Mouse (Mus musculus): ENCODE results near the gene Pdzd9. TPM values are rescaled to one million over a fixed set of nuclear protein-coding genes. Genes with fewer than 3 reads are reported as not detected.
"Not testable (repeated sequence)": the region's sequence is repeated elsewhere in the genome, so short reads cannot be mapped to it uniquely, and the experiment has no call there.

The Pdzd9 gene
- polyA plus RNA-seq (2016; fragmentation: Nextera tagmentation; extraction: Ambion mirVana), result 0.22 and 0.46 TPM in 2 replicates

GRCm38 (mm10) chr7:120670153-120670875 is at the start of gene Pdzd9:
TSS of gene Pdzd9 (minus strand) at chr7:120670343.
- no peak within 1 kb of the TSS for H3K9ac ChIP-seq
- no peak within 1 kb of the TSS for H3K4me3 ChIP-seq
- no peaks in the 10 kb centered on the region for H3K27me3 ChIP-seq (replicated peaks)
- no peaks in the 10 kb centered on the region for H3K36me3 ChIP-seq
- no peaks in the 10 kb centered on the region for H3K4me1 ChIP-seq
- no peak within 1 kb of the TSS for H3K27ac ChIP-seq
- H3K9me3 ChIP-seq, result no peaks in the 10 kb centered on the region
- 25% methylated on average over 14 of the region's 14 CpGs for WGBS
- peak; percentile 33; the same call in 1 of the 2 replicates for ATAC-seq (ENCODE audit: low FRiP score, low read depth)
- no peak within 1 kb of the TSS for H3K4me2 ChIP-seq (replicated peaks)

- ATAC-seq (ENCODE audit: low FRiP score, low read depth), result no peak
These were observed 47.1 kb upstream of the Pdzd9 start for GRCm38 (mm10) chr7:120717261-120717660.

GRCm38 (mm10) chr7:120713951-120714350 is 43.8 kb upstream of the Pdzd9 start:
- 88% methylated on average over 11 of the region's 11 CpGs for WGBS
- H3K4me1 ChIP-seq, result not testable (repeated sequence)

More at GRCm38 (mm10) chr7:120717261-120717660, 47.1 kb upstream of the Pdzd9 start:
- H3K27ac ChIP-seq, result no peak overlapping the region
- no peaks in the 10 kb centered on the region for H3K36me3 ChIP-seq
- H3K4me3 ChIP-seq, result no peak overlapping the region
- H3K4me2 ChIP-seq (replicated peaks), result no peak overlapping the region
- WGBS, result 88% methylated on average over 2 of the region's 2 CpGs
- H3K9me3 ChIP-seq, result no peaks in the 10 kb centered on the region
- H3K27me3 ChIP-seq (replicated peaks), result no peaks in the 10 kb centered on the region
- no peak overlapping the region for H3K9ac ChIP-seq
- no peaks in the 10 kb centered on the region for H3K4me1 ChIP-seq

GRCm38 (mm10) chr7:120713225-120713624 is 43.1 kb upstream of the Pdzd9 start:
- H3K9ac ChIP-seq, result no peak overlapping the region
- no peak overlapping the region for H3K27ac ChIP-seq
- H3K4me2 ChIP-seq (replicated peaks), result no peak overlapping the region
- H3K4me1 ChIP-seq, result no peaks in the 10 kb centered on the region
- no peaks in the 10 kb centered on the region for H3K9me3 ChIP-seq
- 91% methylated on average over 2 of the region's 2 CpGs for WGBS
- no peaks in the 10 kb centered on the region for H3K36me3 ChIP-seq
- no peaks in the 10 kb centered on the region for H3K27me3 ChIP-seq (replicated peaks)
- H3K4me3 ChIP-seq, result no peak overlapping the region
- no peak for ATAC-seq (ENCODE audit: low FRiP score, low read depth)

More at GRCm38 (mm10) chr7:120713951-120714350, 43.8 kb upstream of the Pdzd9 start:
- H3K27ac ChIP-seq; H3K4me3 ChIP-seq; H3K9ac ChIP-seq; H3K4me2 ChIP-seq (replicated peaks); H3K36me3 ChIP-seq; H3K27me3 ChIP-seq (replicated peaks); ATAC-seq (ENCODE audit: low FRiP score, low read depth); H3K9me3 ChIP-seq: not testable (repeated sequence)

GRCm38 (mm10) chr7:120712071-120712470 is 41.9 kb upstream of the Pdzd9 start:
- 95% methylated on average over 2 of the region's 2 CpGs for WGBS
- Histone ChIP-seq H3K4me3 (no peak overlapping the region), H3K27me3 (replicated peaks) (no peaks in the 10 kb centered on the region), H3K36me3 (no peaks in the 10 kb centered on the region), H3K4me2 (replicated peaks) (no peak overlapping the region), H3K9me3 (no peaks in the 10 kb centered on the region), H3K9ac (no peak overlapping the region), H3K4me1 (no peaks in the 10 kb centered on the region), H3K27ac (no peak overlapping the region)
- no peak for ATAC-seq (ENCODE audit: low FRiP score, low read depth)

- no peak overlapping the region for H3K27ac ChIP-seq
- no peak overlapping the region for H3K4me3 ChIP-seq
- no peaks in the 10 kb centered on the region for H3K36me3 ChIP-seq
- no peaks in the 10 kb centered on the region for H3K4me1 ChIP-seq
- no peaks in the 10 kb centered on the region for H3K27me3 ChIP-seq (replicated peaks)
- no peak overlapping the region for H3K4me2 ChIP-seq (replicated peaks)
- H3K9me3 ChIP-seq, result no peaks in the 10 kb centered on the region
- 90% methylated on average over 3 of the region's 3 CpGs for WGBS
- H3K9ac ChIP-seq, result no peak overlapping the region
- no peak for ATAC-seq (ENCODE audit: low FRiP score, low read depth)
These were observed 33.7 kb upstream of the Pdzd9 start for GRCm38 (mm10) chr7:120703888-120704287.

GRCm38 (mm10) chr7:120699586-120699985 is 29.4 kb upstream of the Pdzd9 start:
- ATAC-seq (ENCODE audit: low FRiP score, low read depth), result no peak
- 91% methylated on average over 6 of the region's 6 CpGs for WGBS

GRCm38 (mm10) chr7:120696331-120696730 is 26.2 kb upstream of the Pdzd9 start:
- WGBS, result 82% methylated on average over 2 of the region's 2 CpGs
- H3K9me3 ChIP-seq, result no peaks in the 10 kb centered on the region
- H3K9ac ChIP-seq, result no peak overlapping the region
- H3K4me1 ChIP-seq, result peaks cover 4% of the 10 kb centered on the region; the same call in 1 of the 2 replicates
- H3K36me3 ChIP-seq, result peaks cover 5% of the 10 kb centered on the region; the same call in 1 of the 2 replicates
- H3K27me3 ChIP-seq (replicated peaks), result no peaks in the 10 kb centered on the region
- ATAC-seq (ENCODE audit: low FRiP score, low read depth), result no peak
- H3K27ac ChIP-seq, result no peak overlapping the region
- no peak overlapping the region for H3K4me3 ChIP-seq
- H3K4me2 ChIP-seq (replicated peaks), result no peak overlapping the region

More at GRCm38 (mm10) chr7:120699586-120699985, 29.4 kb upstream of the Pdzd9 start:
- H3K4me2 ChIP-seq (replicated peaks), result no peak overlapping the region
- H3K4me1 ChIP-seq, result peaks cover 4% of the 10 kb centered on the region; the same call in 1 of the 2 replicates
- no peaks in the 10 kb centered on the region for H3K36me3 ChIP-seq
- no peak overlapping the region for H3K4me3 ChIP-seq
- H3K9me3 ChIP-seq, result no peaks in the 10 kb centered on the region
- H3K27me3 ChIP-seq (replicated peaks), result no peaks in the 10 kb centered on the region
- H3K27ac ChIP-seq, result no peak overlapping the region
- H3K9ac ChIP-seq, result no peak overlapping the region

- Histone ChIP-seq H3K4me1 (peaks cover 4% of the 10 kb centered on the region; the same call in 1 of the 2 replicates), H3K27me3 (replicated peaks) (no peaks in the 10 kb centered on the region), H3K9ac (no peak overlapping the region), H3K27ac (no peak overlapping the region), H3K4me3 (no peak overlapping the region), H3K9me3 (no peaks in the 10 kb centered on the region), H3K36me3 (peaks cover 5% of the 10 kb centered on the region; the same call in 1 of the 2 replicates), H3K4me2 (replicated peaks) (no peak overlapping the region)
- ATAC-seq (ENCODE audit: low FRiP score, low read depth), result no peak
- WGBS, result 59% methylated on average over 1 of the region's 1 CpGs
These were observed 25.5 kb upstream of the Pdzd9 start for GRCm38 (mm10) chr7:120695641-120696040.

- Histone ChIP-seq H3K4me2 (replicated peaks) (no peak overlapping the region), H3K9me3 (no peaks in the 10 kb centered on the region), H3K27ac (no peak overlapping the region), H3K9ac (no peak overlapping the region), H3K27me3 (replicated peaks) (no peaks in the 10 kb centered on the region), H3K4me3 (no peak overlapping the region), H3K36me3 (peaks cover 5% of the 10 kb centered on the region; the same call in 1 of the 2 replicates), H3K4me1 (peaks cover 4% of the 10 kb centered on the region; the same call in 1 of the 2 replicates)
- WGBS, result 15% methylated on average over 6 of the region's 6 CpGs
- ATAC-seq (ENCODE audit: low FRiP score, low read depth), result no peak
These were observed 25.1 kb upstream of the Pdzd9 start for GRCm38 (mm10) chr7:120695196-120695595.

- no peaks in the 10 kb centered on the region for H3K27me3 ChIP-seq (replicated peaks)
These were observed 23.8 kb upstream of the Pdzd9 start for GRCm38 (mm10) chr7:120693831-120694375.

GRCm38 (mm10) chr7:120690634-120691033 is 20.5 kb upstream of the Pdzd9 start:
- ATAC-seq (ENCODE audit: low FRiP score, low read depth), result no peak
- no peak overlapping the region for H3K9ac ChIP-seq
- H3K4me3 ChIP-seq, result no peak overlapping the region
- peaks cover 5% of the 10 kb centered on the region; the same call in 1 of the 2 replicates for H3K36me3 ChIP-seq
- no peaks in the 10 kb centered on the region for H3K9me3 ChIP-seq
- H3K27me3 ChIP-seq (replicated peaks), result no peaks in the 10 kb centered on the region
- H3K27ac ChIP-seq, result no peak overlapping the region
- WGBS, result 81% methylated on average over 4 of the region's 4 CpGs
- peaks cover 4% of the 10 kb centered on the region; the same call in 1 of the 2 replicates for H3K4me1 ChIP-seq
- H3K4me2 ChIP-seq (replicated peaks), result no peak overlapping the region

More at GRCm38 (mm10) chr7:120693831-120694375, 23.8 kb upstream of the Pdzd9 start:
- ATAC-seq (ENCODE audit: low FRiP score, low read depth), result no peak
- no peaks in the 10 kb centered on the region for H3K9me3 ChIP-seq
- no peak overlapping the region for H3K9ac ChIP-seq
- 93% methylated on average over 5 of the region's 5 CpGs for WGBS
- H3K36me3 ChIP-seq, result peaks cover 5% of the 10 kb centered on the region; the same call in 1 of the 2 replicates
- H3K4me3 ChIP-seq, result no peak overlapping the region
- no peak overlapping the region for H3K4me2 ChIP-seq (replicated peaks)
- H3K4me1 ChIP-seq, result peaks cover 4% of the 10 kb centered on the region; the same call in 1 of the 2 replicates
- H3K27ac ChIP-seq, result no peak overlapping the region
